Mouse (Mus musculus) heart, embryonic 14.5 days (tissue): ENCODE measurements around the gene 2410002F23Rik. TPM values are rescaled to one million over a fixed set of nuclear protein-coding genes. Genes with fewer than 3 reads are reported as not detected.
"Not testable (repeated sequence)": the region's sequence is repeated elsewhere in the genome, so short reads cannot be mapped to it uniquely, and the experiment has no call there.

Experiments used
- ATAC-seq: fragments of 200-750 bp; cut with Nextera tagmentation; 2 replicates; pipeline ENCODE4 v1.8.0; 2017; ENCODE audit warnings: low read depth, moderate TSS enrichment; ENCODE audit not compliant: insufficient number of reproducible peaks, insufficient read depth, low FRiP score
- H3K27ac ChIP-seq, 2 experiments: fragments of 200-500 bp in 1 of 2; fragments of 300-500 bp in 1 of 2; sonication (generic) in 1 of 2; replicated peaks in 1 of 2; 2 replicates each; pipeline ENCODE4 v1.5.1; 2012 to 2014; ENCODE audit warnings: low read depth in 2 of 2, low read length in 2 of 2, control low read depth in 1 of 2, mild to moderate bottlenecking in 1 of 2, mixed read lengths in 1 of 2; ENCODE audit not compliant: control insufficient read depth in 1 of 2, insufficient read depth in 1 of 2
- H3K27me3 ChIP-seq: fragments of 300-500 bp; sonication (generic); 2 replicates; pipeline ENCODE4 v1.6.1; 2014; ENCODE audit warnings: mild to moderate bottlenecking, low read length, control low read depth; ENCODE audit not compliant: control insufficient read depth, insufficient read depth
- H3K36me3 ChIP-seq: fragments of 300-500 bp; sonication (generic); 2 replicates; pipeline ENCODE4 v1.6.1; 2014; ENCODE audit warnings: mild to moderate bottlenecking, control low read depth, low read length, mixed read lengths; ENCODE audit not compliant: control insufficient read depth, insufficient read depth
- H3K4me1 ChIP-seq, 2 experiments: fragments of 200-500 bp in 1 of 2; fragments of 300-500 bp in 1 of 2; sonication (generic) in 1 of 2; 2 replicates each; pipeline ENCODE4 v1.6.1; 2012 to 2014; ENCODE audit warnings: low read length in 2 of 2, control low read depth in 1 of 2, mixed read lengths in 1 of 2; ENCODE audit not compliant: control insufficient read depth in 2 of 2, insufficient read depth in 2 of 2
- H3K4me2 ChIP-seq: fragments of 300-500 bp; sonication (generic); 2 replicates; pipeline ENCODE4 v1.6.1; 2014; ENCODE audit warnings: mild to moderate bottlenecking, low read length
- H3K4me3 ChIP-seq, 2 experiments: fragments of 200-500 bp in 1 of 2; fragments of 300-500 bp in 1 of 2; sonication (generic) in 1 of 2; 2 replicates each; pipeline ENCODE4 v1.5.1; 2012 to 2014; ENCODE audit warnings: low read length in 2 of 2, mild to moderate bottlenecking in 2 of 2, control low read depth in 1 of 2, low read depth in 1 of 2, moderate library complexity in 1 of 2; ENCODE audit not compliant: control insufficient read depth in 1 of 2, insufficient read depth in 1 of 2
- H3K9ac ChIP-seq: fragments of 300-500 bp; sonication (generic); 2 replicates; pipeline ENCODE4 v1.6.1; 2014; ENCODE audit warnings: mild to moderate bottlenecking, low read length
- H3K9me3 ChIP-seq: fragments of 300-500 bp; sonication (generic); 2 replicates; pipeline ENCODE4 v1.6.1; 2016; ENCODE audit warnings: low read length, control low read depth; ENCODE audit not compliant: control insufficient read depth
- WGBS: fragments of 180-500 bp; shearing (Covaris S2); extraction: QIAGEN DNeasy Blood & Tissue Kit; methylation state at CpG from one replicate; pipeline ENCODE4 v1.1.7; 2014; 5-methylcytosine and 5-hydroxymethylcytosine counted together
- polyA plus RNA-seq: library from polyadenylated mRNA; unstranded; fragments of >200 nt; fragmentation: Nextera tagmentation; extraction: Ambion mirVana; gene quantifications from 2 replicates; pipeline ENCODE4 v1.2.1, GENCODE M21; 2014

Gene 2410002F23Rik
- polyA plus RNA-seq, 1 experiment from 2014 or later, result 62.7 TPM

DNA sequence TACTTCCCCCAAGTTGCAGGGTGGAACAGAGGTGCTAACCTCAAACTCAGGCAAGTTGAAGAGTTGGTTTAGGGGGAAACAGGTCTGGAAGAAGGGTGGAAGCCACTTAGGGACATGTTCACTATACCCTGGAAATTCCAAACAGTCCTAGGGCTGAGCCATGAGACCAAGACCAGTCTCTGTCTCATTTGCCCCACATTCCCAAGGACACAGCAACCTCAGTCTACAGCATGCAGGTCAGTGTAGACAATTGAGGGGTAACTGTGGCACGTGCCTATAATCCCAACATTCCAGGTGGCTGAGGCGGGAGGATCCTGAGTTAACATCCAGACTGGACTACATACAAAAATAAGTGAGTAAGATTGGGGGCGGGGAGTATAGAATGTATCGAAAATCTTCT is 2.7 kb downstream of the 2410002F23Rik start:
- Histone ChIP-seq H3K4me1 (peaks cover 3 to 16% of the 10 kb centered on the region in 2 experiments; a peak in 3 of 4 replicates), H3K36me3 (peaks cover 60% of the 10 kb centered on the region), H3K27me3 (no peaks in the 10 kb centered on the region), H3K4me3 (no peak overlapping the region), H3K27ac (no peak overlapping the region), H3K9ac (no peak overlapping the region), H3K4me2 (no peak overlapping the region), H3K9me3 (no peaks in the 10 kb centered on the region)
- 94% methylated on average over 4 of the region's 4 CpGs for WGBS
- ATAC-seq, result no peak

DNA sequence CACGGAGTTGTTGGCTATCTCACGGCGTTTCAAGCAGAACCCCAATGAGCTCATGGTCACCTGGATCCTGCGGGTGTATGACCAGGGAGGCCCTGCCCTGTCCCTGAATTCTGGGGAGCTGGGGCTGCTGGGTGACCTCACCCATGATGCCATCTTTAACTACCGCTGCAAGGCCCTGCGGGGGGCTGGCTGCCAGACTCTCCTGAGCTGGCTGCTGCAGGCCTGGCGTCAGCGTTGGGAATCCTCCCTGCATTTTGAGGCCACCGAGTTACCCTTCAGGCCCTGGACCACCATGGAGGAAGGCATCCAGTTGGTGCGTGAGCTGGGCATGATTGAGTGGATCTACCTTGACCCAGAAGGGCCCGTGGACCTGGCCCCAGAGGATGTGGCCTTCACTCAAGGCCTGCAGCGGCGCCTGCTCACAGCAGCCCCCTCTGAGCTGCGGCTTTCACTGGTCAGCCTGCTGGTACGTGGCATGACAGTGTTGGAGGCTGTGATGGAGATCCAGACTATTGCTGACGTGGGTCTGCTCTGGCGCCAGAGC is 4.3 kb downstream of the 2410002F23Rik start:
- peaks cover 60% of the 10 kb centered on the region for H3K36me3 ChIP-seq
- not testable (repeated sequence) for H3K9me3 ChIP-seq, H3K9ac ChIP-seq, ATAC-seq, H3K27ac ChIP-seq, H3K4me2 ChIP-seq, H3K4me3 ChIP-seq, H3K27me3 ChIP-seq
- 89% methylated on average over 17 of the region's 17 CpGs for WGBS
- H3K4me1 ChIP-seq, result peaks cover 5 to 18% of the 10 kb centered on the region in 2 experiments; a peak in 3 of 4 replicates

DNA sequence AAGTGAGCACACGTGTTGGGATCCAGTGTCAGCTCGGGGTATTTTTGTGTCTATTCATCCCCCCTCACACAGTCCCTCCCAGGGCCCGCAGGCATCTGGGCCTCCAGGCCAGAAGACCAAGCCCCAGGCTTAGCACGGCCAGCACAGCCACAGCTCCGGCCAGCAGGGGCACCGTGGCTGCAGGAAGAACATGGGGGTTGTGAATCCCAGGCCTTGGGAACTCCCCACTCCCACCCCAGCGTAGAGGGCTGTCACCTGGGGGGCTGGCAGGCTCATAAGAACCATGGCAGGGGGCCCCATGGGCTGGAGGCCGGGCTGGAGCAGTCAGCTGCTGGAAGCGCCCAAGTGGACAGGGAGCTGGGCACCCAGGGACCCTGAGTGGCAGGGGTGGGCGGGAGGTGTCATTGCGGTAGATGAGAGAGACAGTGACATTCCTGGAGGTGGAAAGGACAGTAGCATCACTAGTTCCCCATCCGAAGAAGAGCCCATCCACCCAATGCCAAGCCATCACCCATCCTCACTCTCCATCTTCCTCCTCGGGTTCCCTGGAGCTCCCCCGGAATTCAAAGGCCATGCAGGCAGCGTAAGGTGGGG is 6.6 kb downstream of the 2410002F23Rik start:
- peaks cover 5 to 10% of the 10 kb centered on the region in 2 experiments; a peak in 3 of 4 replicates for H3K4me1 ChIP-seq
- 60% methylated on average over 15 of the region's 15 CpGs for WGBS
- H3K27me3 ChIP-seq, result no peaks in the 10 kb centered on the region
- no peaks in the 10 kb centered on the region for H3K9me3 ChIP-seq
- ATAC-seq, result no peak
- no peak overlapping the region for H3K9ac ChIP-seq
- peaks cover 56% of the 10 kb centered on the region for H3K36me3 ChIP-seq
- H3K27ac ChIP-seq, result no peak overlapping the region
- no peak overlapping the region for H3K4me2 ChIP-seq
- no peak overlapping the region for H3K4me3 ChIP-seq

DNA sequence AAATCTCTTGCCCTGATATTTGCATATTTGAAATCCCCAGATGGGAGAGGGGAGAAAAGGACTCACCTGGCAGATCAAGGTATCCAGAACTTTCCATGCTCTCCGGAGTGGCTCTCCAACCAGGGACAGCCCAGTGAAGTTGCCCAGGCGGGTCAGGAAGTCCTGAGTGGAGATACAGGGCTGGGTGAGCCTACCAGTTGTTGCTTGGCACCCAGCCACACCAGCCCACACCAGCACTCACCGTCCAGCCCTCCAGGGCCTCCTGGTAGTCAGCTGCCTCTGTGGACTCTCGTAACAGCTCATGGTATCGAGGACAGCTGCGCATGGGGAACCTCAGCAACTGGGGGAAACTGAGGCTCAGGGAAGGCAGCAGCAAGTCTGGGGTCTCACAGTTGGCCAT is 8.4 kb downstream of the 2410002F23Rik start:
- Histone ChIP-seq H3K27ac (no peak overlapping the region), H3K27me3 (no peaks in the 10 kb centered on the region), H3K4me1 (peaks cover 5 to 7% of the 10 kb centered on the region in 2 experiments; a peak in 3 of 4 replicates), H3K4me3 (no peak overlapping the region), H3K9me3 (no peaks in the 10 kb centered on the region), H3K9ac (no peak overlapping the region), H3K36me3 (peaks cover 38% of the 10 kb centered on the region), H3K4me2 (no peak overlapping the region)
- 52% methylated on average over 6 of the region's 6 CpGs for WGBS
- no peak for ATAC-seq

DNA sequence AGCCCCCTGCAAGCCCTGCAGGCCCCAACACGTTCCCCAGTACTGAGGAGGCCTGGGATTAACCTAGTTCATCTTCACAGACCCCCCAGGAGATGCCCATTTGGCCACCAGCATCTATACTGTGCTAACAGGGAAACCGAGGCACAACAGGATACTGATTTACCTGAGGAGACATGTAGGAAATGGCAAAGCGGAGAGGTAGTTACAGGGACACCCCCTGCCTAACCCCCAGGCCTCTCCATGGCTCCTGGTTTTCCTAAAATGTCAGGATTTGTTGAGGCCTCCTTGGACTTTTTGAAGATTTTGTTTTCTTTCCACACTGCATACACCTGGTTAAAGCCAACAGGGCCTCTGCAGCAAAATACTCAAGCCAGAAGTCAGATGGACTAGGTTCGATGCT is 10.8 kb downstream of the 2410002F23Rik start, which contains the start of gene Acp4:
TSS of gene Acp4 (minus strand) at position 101 of the 400 bp plus-strand sequence.
- no peak for ATAC-seq
- Histone ChIP-seq H3K4me3 (no peak within 1 kb of the TSS), H3K4me1 (peaks cover 5 to 7% of the 10 kb centered on the region in 2 experiments; a peak in 3 of 4 replicates), H3K27me3 (peaks cover 3% of the 10 kb centered on the region; the same call in 1 of the 2 replicates), H3K9ac (no peak within 1 kb of the TSS), H3K27ac (no peak within 1 kb of the TSS), H3K36me3 (peaks cover 19% of the 10 kb centered on the region), H3K4me2 (no peak within 1 kb of the TSS), H3K9me3 (no peaks in the 10 kb centered on the region)
- 72% methylated on average over 4 of the region's 4 CpGs for WGBS

DNA sequence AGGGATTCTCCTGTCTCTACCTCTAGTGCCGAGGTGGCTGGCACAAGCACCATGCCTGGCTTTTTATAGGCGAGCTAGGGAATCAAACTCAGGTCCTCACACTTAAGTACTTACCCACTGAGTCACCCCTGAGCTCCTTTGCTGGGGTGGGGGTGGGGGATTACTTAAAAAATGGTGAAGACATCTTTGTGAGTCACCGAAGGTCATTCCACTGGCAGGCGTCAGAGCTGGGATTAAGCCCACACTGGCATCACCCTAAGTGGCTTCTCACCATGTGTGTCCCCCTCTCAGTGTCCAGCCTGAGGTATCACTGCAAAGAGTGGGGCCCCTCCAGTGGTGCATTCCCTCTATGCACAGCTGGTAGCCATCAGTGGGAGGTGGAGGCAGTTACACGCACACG is 13.9 kb downstream of the 2410002F23Rik start:
- ATAC-seq, result no peak
- Histone ChIP-seq H3K4me2 (no peak overlapping the region), H3K36me3 (no peaks in the 10 kb centered on the region), H3K4me1 (peaks cover 0 to 4% of the 10 kb centered on the region in 2 experiments; a peak in 1 of 4 replicates), H3K4me3 (no peak overlapping the region), H3K27ac (no peak overlapping the region), H3K9me3 (no peaks in the 10 kb centered on the region), H3K9ac (no peak overlapping the region), H3K27me3 (peaks cover 23% of the 10 kb centered on the region)
- 69% methylated on average over 6 of the region's 6 CpGs for WGBS

DNA sequence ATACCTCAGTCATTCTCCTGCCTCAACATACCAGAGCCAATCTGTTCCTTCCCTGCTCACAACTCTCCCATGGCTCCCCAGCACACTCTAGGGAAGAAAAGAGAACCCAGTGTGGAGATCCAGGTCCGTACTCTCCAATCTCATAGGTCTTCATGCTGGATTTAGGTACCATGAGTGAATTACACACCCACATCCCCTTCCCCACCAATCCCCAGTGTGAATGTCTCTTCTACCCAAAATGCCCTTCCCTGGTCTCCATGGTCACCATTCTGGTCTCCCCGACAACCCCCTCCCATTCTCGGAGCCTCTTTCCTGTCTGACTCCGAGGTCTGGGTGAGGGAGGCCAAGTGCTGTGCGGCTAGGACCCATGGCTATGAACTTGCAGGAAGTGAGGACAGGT is 14.6 kb downstream of the 2410002F23Rik start, which contains the start of gene Gm15517:
TSS of gene Gm15517 (plus strand) at position 301 of the 400 bp plus-strand sequence.
- Histone ChIP-seq H3K4me3 (no peak within 1 kb of the TSS), H3K4me2 (no peak within 1 kb of the TSS), H3K27ac (no peak within 1 kb of the TSS), H3K9me3 (no peaks in the 10 kb centered on the region), H3K36me3 (no peaks in the 10 kb centered on the region), H3K9ac (no peak within 1 kb of the TSS), H3K4me1 (peaks cover 0 to 4% of the 10 kb centered on the region in 2 experiments; a peak in 1 of 4 replicates), H3K27me3 (peaks cover 23% of the 10 kb centered on the region)
- ATAC-seq, result no peak
- 43% methylated on average over 5 of the region's 5 CpGs for WGBS
